Mouse (Mus musculus): ENCODE measurements around the gene Rab3gap1.

DNA sequence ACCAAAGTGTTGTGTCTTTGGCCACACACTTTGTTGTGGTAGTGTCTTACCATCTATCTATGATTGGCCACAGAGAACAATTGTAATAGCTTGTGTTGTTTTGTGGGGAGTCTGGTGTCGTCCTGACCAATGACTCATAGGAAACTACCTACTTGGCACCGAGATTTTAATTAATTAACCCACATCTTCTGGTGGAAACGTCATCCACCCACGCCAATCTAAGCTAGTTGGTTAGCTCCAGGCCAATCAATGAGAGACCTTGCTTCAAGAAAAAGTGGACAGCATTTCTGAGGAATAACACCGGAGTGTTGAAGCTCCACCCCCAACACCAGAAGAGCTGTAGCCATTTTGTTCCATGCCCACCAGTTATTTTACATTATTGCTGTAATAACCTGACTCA is 6.7 kb upstream of the Rab3gap1 start:
- TF ChIP-seq CTCF (IDR thresholded peaks at IDR 0.05; ENCODE audit: low read depth, low read length) (no peak), POLR2A (IDR thresholded peaks at IDR 0.05; ENCODE audit: borderline replicate concordance, low read depth, low read length) (no peak)

Data from bone marrow macrophage, adult 2 months (primary cell).